Mouse (Mus musculus): Measurements from ENCODE around the gene Gm42688.

- TF ChIP-seq CTCF (IDR thresholded peaks at IDR 0.05; ENCODE audit: extremely low read depth, insufficient read length, insufficient replicate concordance, low read depth, low read length) (no peak), POLR2A (IDR thresholded peaks at IDR 0.05; ENCODE audit: low read depth, low read length) (no peak)
Observed at GRCm38 (mm10) chr6:83156259-83156684, 54.9 kb downstream of the Gm42688 start, which contains the start of the genes Wdr54 and 1700003E16Rik.
